24 mouse cellular contexts compared by ENCODE assay signal in genomic region chr6:137179026-137179425, GRCm38 (mm10). TPM values are rescaled to one million over a fixed set of nuclear protein-coding genes. Genes with fewer than 3 reads are reported as not detected.
DNase-seq lines count a peak whose midpoint lies in the region; ATAC-seq and TF ChIP-seq lines count a peak whose summit lies in the region.
"Had no signal": no experiment of that assay in that cellular context is flagged by ENCODE, and none has a peak within 500 bp of the region (broad histone marks: within the 10 kb centered on the region; RNA-seq: fewer than 3 reads in every experiment).

No protein-coding gene starts in this region.

- no peaks in the 10 kb centered on the region for H3K27me3 ChIP-seq in forebrain, embryonic 13.5 days
- no peaks in the 10 kb centered on the region for H3K27me3 ChIP-seq in forebrain, embryonic 10.5 days (ENCODE audit: poor library complexity, severe bottlenecking)
- no peaks in the 10 kb centered on the region for H3K27me3 ChIP-seq in heart, embryonic 15.5 days
- no peaks in the 10 kb centered on the region for H3K27me3 ChIP-seq in lung, postnatal 0 days (replicated peaks; ENCODE audit: insufficient read depth, low read length)
- no peaks in the 10 kb centered on the region for H3K27me3 ChIP-seq in forebrain, embryonic 15.5 days
- H3K27me3 ChIP-seq in liver, embryonic 12.5 days (replicated peaks): no peaks in the 10 kb centered on the region
- H3K27me3 ChIP-seq: embryonic facial prominence, embryonic 12.5 days; liver, embryonic 13.5 days; lung, embryonic 15.5 days had no signal

- no peak overlapping the region for H3K9ac ChIP-seq in forebrain, embryonic 13.5 days
- no peak overlapping the region for H3K9ac ChIP-seq in heart, embryonic 15.5 days
- H3K9ac ChIP-seq in lung, postnatal 0 days (replicated peaks; ENCODE audit: low read depth): no peak overlapping the region
- H3K9ac ChIP-seq in forebrain, embryonic 15.5 days (replicated peaks): no peak overlapping the region
- no peak overlapping the region for H3K9ac ChIP-seq in liver, embryonic 12.5 days
- H3K9ac ChIP-seq: embryonic facial prominence, embryonic 12.5 days; limb, embryonic 13.5 days; liver, embryonic 13.5 days; lung, embryonic 15.5 days had no signal

- peaks cover 3% of the 10 kb centered on the region; the same call in 1 of the 2 replicates for H3K4me1 ChIP-seq in forebrain, embryonic 13.5 days
- peaks cover 18% of the 10 kb centered on the region for H3K4me1 ChIP-seq in forebrain, embryonic 10.5 days
- peaks cover 12% of the 10 kb centered on the region for H3K4me1 ChIP-seq in heart, embryonic 15.5 days (replicated peaks)
- H3K4me1 ChIP-seq in lung, postnatal 0 days (ENCODE audit: insufficient read depth, low read depth, low read length): no peaks in the 10 kb centered on the region
- peaks cover 20% of the 10 kb centered on the region for H3K4me1 ChIP-seq in forebrain, embryonic 15.5 days
- no peaks in the 10 kb centered on the region for H3K4me1 ChIP-seq in liver, embryonic 12.5 days
- H3K4me1 ChIP-seq: liver, embryonic 13.5 days had no signal

- no peaks in the 10 kb centered on the region for H3K9me3 ChIP-seq in forebrain, embryonic 13.5 days (replicated peaks)
- H3K9me3 ChIP-seq in forebrain, embryonic 10.5 days: no peaks in the 10 kb centered on the region
- no peaks in the 10 kb centered on the region for H3K9me3 ChIP-seq in heart, embryonic 15.5 days (replicated peaks)
- H3K9me3 ChIP-seq in lung, postnatal 0 days (ENCODE audit: low read length): no peaks in the 10 kb centered on the region
- H3K9me3 ChIP-seq in forebrain, embryonic 15.5 days: no peaks in the 10 kb centered on the region
- no peaks in the 10 kb centered on the region for H3K9me3 ChIP-seq in liver, embryonic 12.5 days (replicated peaks)
- H3K9me3 ChIP-seq: embryonic facial prominence, embryonic 12.5 days; limb, embryonic 13.5 days; liver, embryonic 13.5 days; lung, embryonic 15.5 days had no signal

- H3K36me3 ChIP-seq in forebrain, embryonic 13.5 days (ENCODE audit: poor library complexity, severe bottlenecking): no peaks in the 10 kb centered on the region
- H3K36me3 ChIP-seq in forebrain, embryonic 10.5 days (replicated peaks): no peaks in the 10 kb centered on the region
- no peaks in the 10 kb centered on the region for H3K36me3 ChIP-seq in heart, embryonic 15.5 days
- H3K36me3 ChIP-seq in lung, postnatal 0 days (ENCODE audit: insufficient read depth, low read length): no peaks in the 10 kb centered on the region
- no peaks in the 10 kb centered on the region for H3K36me3 ChIP-seq in forebrain, embryonic 15.5 days
- H3K36me3 ChIP-seq in liver, embryonic 12.5 days: no peaks in the 10 kb centered on the region
- H3K36me3 ChIP-seq: embryonic facial prominence, embryonic 12.5 days; limb, embryonic 13.5 days; liver, embryonic 13.5 days; lung, embryonic 15.5 days had no signal

- TF ChIP-seq EP300 in lung, postnatal 0 days (IDR thresholded peaks at IDR 0.05): no peak

- H3K4me3 ChIP-seq in forebrain, embryonic 13.5 days: no peak overlapping the region
- H3K4me3 ChIP-seq in forebrain, embryonic 10.5 days: no peak overlapping the region
- no peak overlapping the region for H3K4me3 ChIP-seq in heart, embryonic 15.5 days
- no peak overlapping the region for H3K4me3 ChIP-seq in lung, postnatal 0 days (ENCODE audit: low read depth, low read length)
- no peak overlapping the region for H3K4me3 ChIP-seq in forebrain, embryonic 15.5 days
- no peak overlapping the region for H3K4me3 ChIP-seq in liver, embryonic 12.5 days
- H3K4me3 ChIP-seq: embryonic facial prominence, embryonic 12.5 days; erythroblast, embryonic 14.5 days; limb, embryonic 13.5 days; liver, embryonic 13.5 days; lung, embryonic 15.5 days had no signal

- WGBS in forebrain, embryonic 13.5 days: 58% methylated on average over 3 of the region's 3 CpGs
- 79% methylated on average over 3 of the region's 3 CpGs for WGBS in forebrain, embryonic 10.5 days
- 31% methylated on average over 3 of the region's 3 CpGs for WGBS in heart, embryonic 15.5 days
- 52% methylated on average over 3 of the region's 3 CpGs for WGBS in lung, postnatal 0 days
- 36% methylated on average over 3 of the region's 3 CpGs for WGBS in forebrain, embryonic 15.5 days
- WGBS in liver, embryonic 12.5 days (ENCODE audit: insufficient replicate concordance): 56% methylated on average over 3 of the region's 3 CpGs

- no peak overlapping the region for H3K4me2 ChIP-seq in forebrain, embryonic 13.5 days
- no peak overlapping the region for H3K4me2 ChIP-seq in heart, embryonic 15.5 days
- no peak overlapping the region for H3K4me2 ChIP-seq in lung, postnatal 0 days (replicated peaks; ENCODE audit: low read depth, low read length)
- H3K4me2 ChIP-seq in forebrain, embryonic 15.5 days (replicated peaks): no peak overlapping the region
- H3K4me2 ChIP-seq in liver, embryonic 12.5 days: no peak overlapping the region
- H3K4me2 ChIP-seq: embryonic facial prominence, embryonic 12.5 days; limb, embryonic 13.5 days; liver, embryonic 13.5 days; lung, embryonic 15.5 days had no signal

- DNase-seq in forebrain, embryonic 10.5 days (ENCODE audit: extremely low spot score, low spot score): no peak
- no peak for DNase-seq in heart, postnatal 14 days
- DNase-seq in lung, postnatal 0 days (ENCODE audit: low spot score): peak; percentile 21
- no peak for DNase-seq in lung, adult 18-20 months
- DNase-seq: adrenal gland, postnatal 36 days; cerebellum, adult 11-12 months; cerebellum, postnatal 14 days; kidney, adult 9 months; kidney, postnatal 14 days; liver, embryonic 13.5 days had no signal

- TF ChIP-seq CTCF in lung, postnatal 0 days (IDR thresholded peaks at IDR 0.05): no peak

- intact Hi-C loops in heart, postnatal 14 days (cut with DNase I): no loop called here

- ATAC-seq in forebrain, embryonic 13.5 days: peak; percentile 94
- peak; percentile 74 for ATAC-seq in heart, embryonic 15.5 days (replicated peaks; ENCODE audit: insufficient number of reproducible peaks, insufficient read depth, low FRiP score, low read depth)
- ATAC-seq in lung, postnatal 0 days: no peak
- peak; percentile 96 for ATAC-seq in forebrain, embryonic 15.5 days (replicated peaks)
- no peak for ATAC-seq in liver, embryonic 12.5 days
- ATAC-seq: CD4-positive, CD25-positive, alpha-beta regulatory T cell, adult 4 months; hindbrain, postnatal 0 days; intestine, embryonic 16.5 days had no signal

- no peak overlapping the region for H3K27ac ChIP-seq in forebrain, embryonic 13.5 days
- no peak overlapping the region for H3K27ac ChIP-seq in forebrain, embryonic 10.5 days
- peak overlapping the region; percentile 43; the same call in 1 of the 2 replicates for H3K27ac ChIP-seq in heart, embryonic 15.5 days
- H3K27ac ChIP-seq in lung, postnatal 0 days (ENCODE audit: low read length): peak overlapping the region; percentile 43; the same call in 1 of the 2 replicates
- peak overlapping the region; percentile 71 for H3K27ac ChIP-seq in forebrain, embryonic 15.5 days (replicated peaks)
- H3K27ac ChIP-seq in liver, embryonic 12.5 days: no peak overlapping the region
- H3K27ac ChIP-seq: embryonic facial prominence, embryonic 12.5 days; hindbrain, postnatal 0 days; limb, embryonic 13.5 days; liver, embryonic 13.5 days; macrophage had no signal

RNA-seq across cellular contexts. Expression of gene Rerg, which starts 8.7 kb away (rescaled TPM):
- polyA plus RNA-seq in forebrain, embryonic 13.5 days (2015; fragmentation: Nextera tagmentation; extraction: Ambion mirVana): 3.4 and 4.1 TPM in 2 replicates
- polyA plus RNA-seq in forebrain, embryonic 10.5 days (2016; fragmentation: Nextera tagmentation; extraction: Ambion mirVana): 1.0 and 1.1 TPM in 2 replicates
- polyA plus RNA-seq in heart, embryonic 15.5 days (2015; fragmentation: Nextera tagmentation; extraction: Ambion mirVana): 5.5 and 6.2 TPM in 2 replicates
- total RNA-seq in heart, postnatal 14 days (2021): 1 to 10 TPM; 7.4 to 7.5 TPM
- polyA plus RNA-seq in lung, postnatal 0 days (2015; fragmentation: Nextera tagmentation; extraction: Ambion mirVana): 33.4 and 42.9 TPM in 2 replicates
- polyA plus RNA-seq in forebrain, embryonic 15.5 days (2015; fragmentation: Nextera tagmentation; extraction: Ambion mirVana): 4.6 and 5.8 TPM in 2 replicates
- 2.8 and 3.0 TPM in 2 replicates for polyA plus RNA-seq in liver, embryonic 12.5 days (2016; fragmentation: Nextera tagmentation; extraction: Ambion mirVana)
- total RNA-seq: monocyte, adult 5-6 weeks; neutrophil, adult 5-6 weeks had no signal
- polyA plus RNA-seq: CD4-positive, CD25-positive, alpha-beta regulatory T cell, adult 4 months; erythroblast, embryonic 14.5 days; macrophage had no signal

Comparison
In these comparisons a context has a peak if more than half of its experiments do, and no peak if none do; other contexts are left out.
1. H3K27ac ChIP-seq: peak in heart, embryonic 15.5 days (single experiment), lung, postnatal 0 days (single experiment) and forebrain, embryonic 15.5 days (single experiment); none in forebrain, embryonic 13.5 days (single experiment), forebrain, embryonic 10.5 days (single experiment) and liver, embryonic 12.5 days (single experiment).
2. ATAC-seq: peak in forebrain, embryonic 13.5 days (single experiment), heart, embryonic 15.5 days (single experiment) and forebrain, embryonic 15.5 days (single experiment); none in lung, postnatal 0 days (single experiment) and liver, embryonic 12.5 days (single experiment).